Mouse (Mus musculus) retina, postnatal 7 days (tissue): Measurements from ENCODE around the gene Gm2244.
"Not testable (repeated sequence)": the region's sequence is repeated elsewhere in the genome, so short reads cannot be mapped to it uniquely, and the experiment has no call there.

Experiments
- DNase-seq: peaks from one replicate; pipeline ENCODE4 v3.0.0-alpha.2; 2012; ENCODE audit warnings: low read depth, low spot score

The Gm2244 gene

DNA sequence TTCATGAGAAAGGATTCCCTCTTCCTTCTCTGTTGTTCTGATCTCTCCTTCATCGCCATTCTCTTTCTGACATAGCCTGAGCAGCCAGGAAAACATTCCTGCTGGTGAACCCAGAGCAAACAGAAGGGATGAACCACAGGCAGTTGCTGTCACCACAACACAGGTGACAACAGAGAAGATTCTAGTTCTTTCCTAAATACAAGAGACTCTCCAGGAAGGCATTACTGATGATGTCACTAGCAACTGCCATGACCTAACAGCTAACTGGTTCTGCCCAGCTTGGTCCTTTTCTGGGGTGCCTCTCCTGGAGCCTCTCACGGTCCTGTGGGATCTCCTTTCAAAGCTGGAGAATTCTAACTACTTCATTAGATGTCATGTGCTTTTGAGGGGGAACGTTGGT lies at the start of gene Gm2244:
Gm2244 (minus strand) TSS at position 101 of the 400 bp plus-strand sequence.
- not testable (repeated sequence) for DNase-seq

DNA sequence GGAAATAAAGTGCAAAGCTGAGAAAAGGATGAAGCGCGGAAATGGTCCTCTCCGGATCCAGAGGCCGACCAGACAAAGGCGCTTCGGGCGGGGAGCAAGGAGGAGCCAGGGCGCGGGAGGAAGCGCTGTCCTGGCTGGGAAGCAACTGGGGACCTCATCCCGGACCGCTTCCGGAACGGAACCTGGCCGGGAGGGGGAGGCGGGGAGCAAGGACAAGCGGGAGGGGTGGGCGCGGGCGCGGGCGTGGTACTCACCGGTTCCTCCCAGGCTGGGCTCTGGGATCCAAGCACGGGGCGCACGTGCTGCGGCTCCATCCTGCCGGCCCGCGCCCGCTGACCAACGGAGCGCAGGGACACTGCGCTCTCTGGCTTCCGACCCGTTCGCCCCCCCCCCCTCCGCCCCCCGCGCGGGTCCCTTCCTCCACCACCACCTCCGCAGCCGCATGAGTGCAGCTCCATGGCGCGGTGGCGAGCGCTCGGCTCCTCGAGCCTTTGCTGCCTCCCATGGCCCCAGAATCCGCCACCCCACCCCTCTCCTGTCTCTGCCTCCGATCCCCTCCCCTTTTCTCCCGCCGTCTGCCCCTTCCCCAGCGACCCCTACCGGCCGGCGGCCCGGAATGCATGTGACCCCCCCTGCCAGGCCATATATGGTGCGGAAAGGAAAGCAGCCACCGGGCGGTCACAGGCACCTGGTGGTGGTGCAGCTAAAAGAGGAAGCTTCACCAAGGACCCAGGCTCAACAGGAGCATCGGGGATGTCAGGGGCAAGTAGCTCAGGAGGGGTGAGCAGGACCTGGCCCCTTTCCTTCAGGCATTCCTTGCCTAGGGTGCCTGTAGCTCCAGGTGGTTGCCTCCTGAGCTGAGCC lies 35.3 kb upstream of the Gm2244 start, which contains the start of gene Gm2237:
Gm2237 (minus strand) TSS at position 332 of the 864 bp plus-strand sequence.
- DNase-seq: peak; percentile 3
